In genomic region chr6:94466508-94467205, GRCm38 (mm10) we compare ENCODE assay signal across 8 mouse cellular contexts. TPM values are rescaled to one million over a fixed set of nuclear protein-coding genes. Genes with fewer than 3 reads are reported as not detected.
DNase-seq lines count a peak whose midpoint lies in the region; ATAC-seq lines count a peak whose summit lies in the region.

No protein-coding gene starts in this region.

- WGBS in forebrain, embryonic 10.5 days = 66% methylated on average over 5 of the region's 5 CpGs
- 64% methylated on average over 5 of the region's 5 CpGs for WGBS in forebrain, embryonic 11.5 days
- 61% methylated on average over 5 of the region's 5 CpGs for WGBS in neural tube, embryonic 15.5 days
- WGBS in embryonic facial prominence, embryonic 10.5 days = 63% methylated on average over 5 of the region's 5 CpGs

- no peaks in the 10 kb centered on the region for H3K36me3 ChIP-seq in forebrain, embryonic 10.5 days (replicated peaks)
- no peaks in the 10 kb centered on the region for H3K36me3 ChIP-seq in forebrain, embryonic 11.5 days (ENCODE audit: control insufficient read depth, insufficient read depth, low read length)
- H3K36me3 ChIP-seq in neural tube, embryonic 15.5 days = no peaks in the 10 kb centered on the region
- H3K36me3 ChIP-seq in embryonic facial prominence, embryonic 10.5 days (replicated peaks) = no peaks in the 10 kb centered on the region

- H3K4me1 ChIP-seq in forebrain, embryonic 10.5 days = peaks cover 19% of the 10 kb centered on the region
- peaks cover 6% of the 10 kb centered on the region; the same call in 1 of the 2 replicates for H3K4me1 ChIP-seq in forebrain, embryonic 11.5 days (replicated peaks; ENCODE audit: control insufficient read depth, insufficient read depth, low read length)
- peaks cover 9% of the 10 kb centered on the region for H3K4me1 ChIP-seq in neural tube, embryonic 15.5 days
- H3K4me1 ChIP-seq in embryonic facial prominence, embryonic 10.5 days = peaks cover 18% of the 10 kb centered on the region

- ATAC-seq in forebrain, embryonic 11.5 days (replicated peaks; ENCODE audit: low FRiP score) = no peak
- ATAC-seq in neural tube, embryonic 15.5 days (ENCODE audit: low FRiP score) = no peak

- no peak overlapping the region for H3K9ac ChIP-seq in forebrain, embryonic 11.5 days (ENCODE audit: low read length)
- H3K9ac ChIP-seq in neural tube, embryonic 15.5 days (replicated peaks) = no peak overlapping the region

- peak; percentile 18 for DNase-seq in forebrain, embryonic 10.5 days (ENCODE audit: extremely low spot score, low spot score)
- no peak for DNase-seq in forebrain, embryonic 11.5 days (ENCODE audit: low spot score)
- DNase-seq in neural tube, embryonic 10.5 days (ENCODE audit: extremely low spot score, low spot score) = peak; percentile 39
- peak; percentile 50 for DNase-seq in embryonic facial prominence, embryonic 10.5 days (ENCODE audit: low spot score)
- peak; percentile 7 for DNase-seq in naive thymus-derived CD4-positive, alpha-beta T cell, adult 2 months (ENCODE audit: low read depth)
- DNase-seq in urinary bladder, postnatal 10 days (ENCODE audit: low spot score) = no peak
- no peak for DNase-seq in right cerebral cortex, adult 18-20 months

- no peak overlapping the region for H3K27ac ChIP-seq in forebrain, embryonic 10.5 days
- H3K27ac ChIP-seq in forebrain, embryonic 11.5 days (ENCODE audit: low read depth, low read length) = no peak overlapping the region
- H3K27ac ChIP-seq in neural tube, embryonic 15.5 days (replicated peaks) = no peak overlapping the region
- H3K27ac ChIP-seq in embryonic facial prominence, embryonic 10.5 days (replicated peaks) = no peak overlapping the region

- H3K4me2 ChIP-seq in forebrain, embryonic 11.5 days (ENCODE audit: low read depth, low read length, severe bottlenecking) = no peak overlapping the region
- H3K4me2 ChIP-seq in neural tube, embryonic 15.5 days = no peak overlapping the region

- no peaks in the 10 kb centered on the region for H3K9me3 ChIP-seq in forebrain, embryonic 10.5 days
- H3K9me3 ChIP-seq in forebrain, embryonic 11.5 days (ENCODE audit: control insufficient read depth, low read length) = no peaks in the 10 kb centered on the region
- no peaks in the 10 kb centered on the region for H3K9me3 ChIP-seq in neural tube, embryonic 15.5 days (replicated peaks)
- no peaks in the 10 kb centered on the region for H3K9me3 ChIP-seq in embryonic facial prominence, embryonic 10.5 days

- no peaks in the 10 kb centered on the region for H3K27me3 ChIP-seq in forebrain, embryonic 10.5 days (ENCODE audit: poor library complexity, severe bottlenecking)
- H3K27me3 ChIP-seq in forebrain, embryonic 11.5 days (ENCODE audit: control insufficient read depth, insufficient read depth, low read length) = no peaks in the 10 kb centered on the region
- H3K27me3 ChIP-seq in neural tube, embryonic 15.5 days (replicated peaks) = no peaks in the 10 kb centered on the region
- H3K27me3 ChIP-seq in embryonic facial prominence, embryonic 10.5 days (replicated peaks; ENCODE audit: low read depth, poor library complexity, severe bottlenecking) = 0 out of 2 replicates have a peak, but pooled peaks cover 3% of the 10 kb centered on the region

- H3K4me3 ChIP-seq in forebrain, embryonic 10.5 days = no peak overlapping the region
- H3K4me3 ChIP-seq in forebrain, embryonic 11.5 days (ENCODE audit: low read depth, low read length) = no peak overlapping the region
- H3K4me3 ChIP-seq in neural tube, embryonic 15.5 days (replicated peaks) = no peak overlapping the region
- H3K4me3 ChIP-seq in embryonic facial prominence, embryonic 10.5 days = no peak overlapping the region

RNA-seq across cellular contexts. Expression of gene Slc25a26, which starts 33.5 kb away (rescaled TPM):
- 9.1 TPM in 2 replicates for polyA plus RNA-seq in forebrain, embryonic 10.5 days (2016; fragmentation: Nextera tagmentation; extraction: Ambion mirVana)
- polyA plus RNA-seq in forebrain, embryonic 11.5 days (2014; fragmentation: Nextera tagmentation; extraction: Ambion mirVana) = 7.0 and 7.4 TPM in 2 replicates
- polyA plus RNA-seq in neural tube, embryonic 15.5 days (2015; fragmentation: Nextera tagmentation; extraction: Ambion mirVana) = 7.8 and 9.4 TPM in 2 replicates
- 8.1 and 8.6 TPM in 2 replicates for polyA plus RNA-seq in embryonic facial prominence, embryonic 10.5 days (2016; fragmentation: Nextera tagmentation; extraction: Ambion mirVana)

Comparison
In these comparisons a context has a peak if more than half of its experiments do, and no peak if none do; other contexts are left out.
1. DNase-seq: peak in forebrain, embryonic 10.5 days (single experiment), neural tube, embryonic 10.5 days (single experiment), embryonic facial prominence, embryonic 10.5 days (single experiment) and naive thymus-derived CD4-positive, alpha-beta T cell, adult 2 months (single experiment); none in forebrain, embryonic 11.5 days (single experiment), urinary bladder, postnatal 10 days (single experiment) and right cerebral cortex, adult 18-20 months (single experiment).